Mouse (Mus musculus) heart, embryonic 10.5 days (tissue): Measurements from ENCODE around the gene Fbxw2. TPM values are rescaled to one million over a fixed set of nuclear protein-coding genes. Genes with fewer than 3 reads are reported as not detected.
"Not testable (repeated sequence)": the region's sequence is repeated elsewhere in the genome, so short reads cannot be mapped to it uniquely, and the experiment has no call there.

ENCODE experiments used
- DNase-seq: peaks from one replicate; pipeline ENCODE4 v3.0.0-alpha.2; 2017; ENCODE audit warnings: low spot score
- H3K27ac ChIP-seq: fragments of 300-500 bp; sonication (generic); 2 replicates; pipeline ENCODE4 v1.5.1; 2016; ENCODE audit warnings: mild to moderate bottlenecking
- H3K27me3 ChIP-seq: fragments of 300-500 bp; sonication (generic); 2 replicates; pipeline ENCODE4 v1.6.1; 2016; ENCODE audit warnings: mild to moderate bottlenecking; ENCODE audit not compliant: poor library complexity, insufficient read depth, severe bottlenecking
- H3K36me3 ChIP-seq: fragments of 300-500 bp; sonication (generic); 2 replicates; pipeline ENCODE4 v1.6.1; 2016; ENCODE audit warnings: mild to moderate bottlenecking, moderate library complexity
- H3K4me1 ChIP-seq: fragments of 300-500 bp; sonication (generic); 2 replicates; pipeline ENCODE4 v1.6.1; 2016; ENCODE audit warnings: mild to moderate bottlenecking
- H3K4me3 ChIP-seq: fragments of 300-500 bp; sonication (generic); 2 replicates; pipeline ENCODE4 v1.5.1; 2016; ENCODE audit warnings: mild to moderate bottlenecking, moderate library complexity
- H3K9me3 ChIP-seq: fragments of 300-500 bp; sonication (generic); 2 replicates; pipeline ENCODE4 v1.6.1; 2016; ENCODE audit warnings: mild to moderate bottlenecking, moderate library complexity
- WGBS: fragments of 180-500 bp; shearing (Covaris S2); methylation state at CpG from one replicate; pipeline ENCODE4 v1.1.7; 2016; 5-methylcytosine and 5-hydroxymethylcytosine counted together
- polyA plus RNA-seq: library from polyadenylated mRNA; unstranded; fragments of >200 nt; fragmentation: Nextera tagmentation; extraction: Ambion mirVana; gene quantifications from 2 replicates; pipeline ENCODE4 v1.2.1, GENCODE M21; 2016

The Fbxw2 gene
- polyA plus RNA-seq = 60.1 and 74.5 TPM in 2 replicates

GRCm38 (mm10) chr2:34825827-34826459, at the start of gene Fbxw2:
Fbxw2 (minus strand) TSS chr2:34826311.
- H3K4me3 ChIP-seq = peak within 1 kb of the TSS; percentile 81
- no peaks in the 10 kb centered on the region for H3K27me3 ChIP-seq
- peak within 1 kb of the TSS; percentile 92 for H3K27ac ChIP-seq
- H3K9me3 ChIP-seq = 0 out of 2 replicates have a peak, but pooled peaks cover 4% of the 10 kb centered on the region
- H3K4me1 ChIP-seq = peaks cover 11% of the 10 kb centered on the region
- under 1% methylated on average over 57 of the region's 57 CpGs for WGBS
- peak; percentile 96 for DNase-seq
- H3K36me3 ChIP-seq = peaks cover 14% of the 10 kb centered on the region

DNA sequence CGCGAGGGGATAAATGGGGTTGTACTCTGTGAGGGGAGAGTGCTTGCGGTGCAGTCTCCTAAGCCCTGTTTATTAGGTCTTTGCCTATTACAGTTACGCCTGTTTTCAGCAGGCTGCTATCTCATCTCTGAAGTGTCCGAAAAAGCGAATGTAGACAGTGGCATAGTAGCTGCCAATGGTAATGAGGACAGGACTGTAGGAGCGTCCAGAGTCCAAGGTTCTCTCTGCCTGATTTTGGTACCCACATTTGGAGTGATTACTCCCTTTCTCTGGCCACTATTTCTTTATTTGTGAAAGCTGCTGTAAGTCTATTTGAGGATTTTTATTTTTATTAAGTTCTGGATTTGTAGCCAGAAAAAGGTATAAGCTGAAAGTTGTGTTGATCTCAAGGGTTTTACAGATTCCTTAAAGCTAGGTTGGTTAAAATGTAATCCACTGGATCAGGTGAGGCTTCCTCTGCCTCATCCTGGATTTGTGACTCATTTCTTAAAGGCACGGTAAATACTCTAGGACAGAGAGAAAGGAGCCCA, 48.8 kb upstream of the Fbxw2 start, which contains the start of gene Psmd5:
TSS of gene Psmd5 (minus strand) at position 153 of the 530 bp plus-strand sequence.
- H3K4me3 ChIP-seq = peak within 1 kb of the TSS; percentile 54
- no peaks in the 10 kb centered on the region for H3K9me3 ChIP-seq
- no peaks in the 10 kb centered on the region for H3K36me3 ChIP-seq
- no peak for DNase-seq
- H3K4me1 ChIP-seq = peaks cover 14% of the 10 kb centered on the region; the same call in 1 of the 2 replicates
- peaks cover 31% of the 10 kb centered on the region; the same call in 1 of the 2 replicates for H3K27me3 ChIP-seq
- 9% methylated on average over 8 of the region's 8 CpGs for WGBS
- H3K27ac ChIP-seq = peak within 1 kb of the TSS; percentile 23; the same call in 1 of the 2 replicates

DNA sequence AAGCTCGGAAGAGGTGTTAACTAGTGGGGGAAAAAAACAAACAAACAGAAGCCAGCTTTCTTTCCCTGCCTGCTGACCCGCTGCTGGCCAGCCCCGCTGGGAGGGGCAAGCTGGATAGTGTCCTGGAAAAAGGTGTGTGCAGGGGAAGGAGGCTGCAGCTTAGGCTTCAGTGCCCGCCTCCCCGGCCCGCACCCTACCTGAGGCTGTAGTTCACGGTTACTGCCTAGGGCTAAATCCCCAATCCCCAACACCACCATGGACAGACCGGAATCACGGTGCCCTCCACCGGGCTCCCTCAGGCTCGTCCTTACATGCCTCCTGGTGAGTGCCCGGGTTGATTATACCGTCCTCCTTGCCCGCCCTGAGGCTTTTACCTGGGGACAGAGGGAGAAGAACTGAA, 48.2 kb upstream of the Fbxw2 start, which contains the start of gene Cutal:
TSS of gene Cutal (plus strand) at position 126 of the 400 bp plus-strand sequence.
- H3K27me3 ChIP-seq = peaks cover 31% of the 10 kb centered on the region; the same call in 1 of the 2 replicates
- WGBS = 1% methylated on average over 14 of the region's 14 CpGs
- no peak for DNase-seq

DNA sequence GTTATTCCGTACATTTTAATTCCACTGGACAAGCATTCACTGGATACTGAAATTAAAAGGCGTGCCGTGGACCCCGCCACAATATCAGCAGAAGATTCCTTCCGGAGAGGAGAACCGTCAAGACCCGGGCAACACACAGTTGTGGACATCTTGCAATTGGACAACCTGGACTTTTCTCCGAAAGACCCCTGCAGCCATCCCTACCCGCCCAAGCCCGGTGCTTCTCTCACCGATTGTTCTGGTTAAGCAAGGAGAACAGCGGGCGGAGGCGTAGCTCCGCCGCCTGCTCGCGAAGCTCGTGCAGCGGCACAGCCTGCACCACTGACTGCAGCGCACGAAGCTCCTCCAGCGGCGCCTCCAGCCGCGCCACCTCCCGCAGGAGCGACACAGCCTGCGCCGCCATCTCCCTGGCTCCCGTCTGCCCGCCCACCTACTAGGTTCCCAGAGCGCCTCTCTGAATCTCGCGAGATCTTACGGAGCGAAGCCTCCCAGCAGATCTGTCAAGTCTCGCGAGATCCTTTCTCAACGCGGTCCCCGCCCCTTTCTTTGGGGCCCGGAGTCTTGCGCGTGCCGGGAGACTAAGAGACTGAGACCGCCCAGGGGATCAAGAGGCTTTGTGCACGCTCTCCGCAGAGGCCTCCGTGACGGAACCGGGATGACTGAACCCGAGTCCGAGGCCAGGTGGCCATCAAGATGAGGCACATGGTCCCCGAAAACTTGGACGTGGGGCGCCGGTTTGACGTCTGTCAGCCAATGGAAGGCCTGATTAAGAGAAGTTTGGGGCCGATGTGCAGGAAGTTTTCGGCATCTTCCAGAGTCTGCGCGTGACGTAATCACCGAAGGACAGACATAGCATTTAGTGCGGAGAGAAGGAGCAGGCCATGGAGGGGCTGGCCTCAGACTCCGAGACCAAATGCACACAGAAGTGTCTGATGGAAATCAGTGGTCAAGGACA, 44.7 kb upstream of the Fbxw2 start:
- H3K27me3 ChIP-seq = peaks cover 16% of the 10 kb centered on the region; the same call in 1 of the 2 replicates
- no peaks in the 10 kb centered on the region for H3K9me3 ChIP-seq
- H3K27ac ChIP-seq = peak overlapping the region; percentile 91
- H3K36me3 ChIP-seq = peaks cover 5% of the 10 kb centered on the region; the same call in 1 of the 2 replicates
- H3K4me1 ChIP-seq = peaks cover 24% of the 10 kb centered on the region; the same call in 1 of the 2 replicates
- DNase-seq = peak; percentile 99
- peak overlapping the region; percentile 83 for H3K4me3 ChIP-seq
- WGBS = under 1% methylated on average over 67 of the region's 67 CpGs

More for the DNA sequence above, 48.2 kb upstream of the Fbxw2 start, which contains the start of gene Cutal:
- H3K27ac ChIP-seq = peak within 1 kb of the TSS; percentile 23; the same call in 1 of the 2 replicates
- peak within 1 kb of the TSS; percentile 54 for H3K4me3 ChIP-seq
- peaks cover 19% of the 10 kb centered on the region; the same call in 1 of the 2 replicates for H3K4me1 ChIP-seq
- H3K9me3 ChIP-seq = no peaks in the 10 kb centered on the region
- no peaks in the 10 kb centered on the region for H3K36me3 ChIP-seq

DNA sequence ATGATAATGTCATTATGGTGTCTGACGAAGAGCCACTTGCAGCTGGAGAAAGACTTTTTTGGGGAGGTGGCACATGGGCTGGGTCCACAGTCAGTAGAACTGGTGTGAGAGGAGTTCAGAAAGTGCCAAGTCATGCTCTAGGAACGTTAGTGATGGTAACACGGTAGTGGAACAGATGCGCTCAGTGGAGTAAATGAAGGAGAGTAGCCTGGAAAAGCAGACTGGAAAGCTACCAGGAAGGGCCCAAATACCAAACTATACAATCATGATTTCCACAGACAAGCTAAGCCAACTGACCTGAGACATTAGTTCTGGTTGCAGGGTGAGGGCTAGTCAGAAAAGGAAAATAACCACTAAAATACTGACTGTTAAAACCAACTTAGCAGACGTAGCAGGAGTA, 43.6 kb upstream of the Fbxw2 start:
- peak; percentile 79 for DNase-seq
- Histone ChIP-seq H3K27ac (0 out of 2 replicates have a peak overlapping the region, but pooled peaks have one; percentile 16), H3K4me1 (peaks cover 23% of the 10 kb centered on the region; the same call in 1 of the 2 replicates), H3K9me3 (no peaks in the 10 kb centered on the region), H3K4me3 (peak overlapping the region; percentile 83), H3K36me3 (peaks cover 16% of the 10 kb centered on the region), H3K27me3 (peaks cover 15% of the 10 kb centered on the region; the same call in 1 of the 2 replicates)
- 43% methylated on average over 5 of the region's 5 CpGs for WGBS

GRCm38 (mm10) chr2:34857728-34858127, 31.6 kb upstream of the Fbxw2 start:
- Histone ChIP-seq H3K4me3 (no peak overlapping the region), H3K4me1 (no peaks in the 10 kb centered on the region), H3K9me3 (no peaks in the 10 kb centered on the region), H3K36me3 (peaks cover 91% of the 10 kb centered on the region), H3K27me3 (no peaks in the 10 kb centered on the region), H3K27ac (no peak overlapping the region)
- DNase-seq = no peak
- 82% methylated on average over 8 of the region's 8 CpGs for WGBS

- Histone ChIP-seq H3K4me3 (no peak overlapping the region), H3K9me3 (no peaks in the 10 kb centered on the region), H3K4me1 (no peaks in the 10 kb centered on the region), H3K36me3 (peaks cover 98% of the 10 kb centered on the region), H3K27ac (no peak overlapping the region), H3K27me3 (no peaks in the 10 kb centered on the region)
- DNase-seq = no peak
- 89% methylated on average over 4 of the region's 4 CpGs for WGBS
Observed at GRCm38 (mm10) chr2:34855265-34855664, 29.2 kb upstream of the Fbxw2 start.

GRCm38 (mm10) chr2:34847702-34848101, 21.6 kb upstream of the Fbxw2 start:
- Histone ChIP-seq H3K9me3 (no peaks in the 10 kb centered on the region), H3K4me3 (no peak overlapping the region), H3K27ac (no peak overlapping the region), H3K36me3 (peaks cover 44% of the 10 kb centered on the region), H3K4me1 (no peaks in the 10 kb centered on the region), H3K27me3 (no peaks in the 10 kb centered on the region)
- WGBS = 92% methylated on average over 1 of the region's 1 CpGs
- DNase-seq = no peak

- Histone ChIP-seq H3K4me1 (no peaks in the 10 kb centered on the region), H3K27me3 (no peaks in the 10 kb centered on the region), H3K9me3 (no peaks in the 10 kb centered on the region), H3K27ac (no peak overlapping the region), H3K4me3 (no peak overlapping the region), H3K36me3 (0 out of 2 replicates have a peak, but pooled peaks cover 4% of the 10 kb centered on the region)
- 81% methylated on average over 11 of the region's 11 CpGs for WGBS
- no peak for DNase-seq
Observed at GRCm38 (mm10) chr2:34843211-34843939, 17.3 kb upstream of the Fbxw2 start.

DNA sequence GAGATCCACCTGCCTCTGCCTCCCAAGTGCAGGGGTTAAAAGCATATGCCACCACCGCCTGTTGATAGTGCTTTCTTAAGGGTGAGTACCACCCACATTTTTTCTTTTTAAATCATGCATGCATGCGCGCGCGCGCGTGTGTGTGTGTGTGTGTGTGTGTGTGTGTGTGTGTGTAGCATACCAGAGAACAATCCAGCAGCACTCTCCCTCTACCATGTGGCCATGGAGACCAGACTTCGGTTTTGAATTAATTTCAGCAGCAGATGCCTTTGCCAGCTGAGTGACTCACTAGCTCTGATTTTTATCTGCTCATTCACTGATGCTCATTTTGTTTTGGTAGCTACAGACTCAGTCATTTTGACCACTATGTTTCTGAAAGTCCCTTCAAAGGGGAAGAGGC, 15.6 kb upstream of the Fbxw2 start:
- Histone ChIP-seq H3K27me3 (no peaks in the 10 kb centered on the region), H3K4me3 (no peak overlapping the region), H3K27ac (no peak overlapping the region; the same call in 1 of the 2 replicates), H3K9me3 (no peaks in the 10 kb centered on the region), H3K36me3 (no peaks in the 10 kb centered on the region), H3K4me1 (no peaks in the 10 kb centered on the region)
- WGBS = 91% methylated on average over 8 of the region's 8 CpGs
- no peak for DNase-seq

- not testable (repeated sequence) for H3K4me3 ChIP-seq, H3K9me3 ChIP-seq, H3K4me1 ChIP-seq, H3K36me3 ChIP-seq, H3K27me3 ChIP-seq, H3K27ac ChIP-seq, DNase-seq
- WGBS = 78% methylated on average over 5 of the region's 5 CpGs
Observed at GRCm38 (mm10) chr2:34840143-34840542, 14.0 kb upstream of the Fbxw2 start.

DNA sequence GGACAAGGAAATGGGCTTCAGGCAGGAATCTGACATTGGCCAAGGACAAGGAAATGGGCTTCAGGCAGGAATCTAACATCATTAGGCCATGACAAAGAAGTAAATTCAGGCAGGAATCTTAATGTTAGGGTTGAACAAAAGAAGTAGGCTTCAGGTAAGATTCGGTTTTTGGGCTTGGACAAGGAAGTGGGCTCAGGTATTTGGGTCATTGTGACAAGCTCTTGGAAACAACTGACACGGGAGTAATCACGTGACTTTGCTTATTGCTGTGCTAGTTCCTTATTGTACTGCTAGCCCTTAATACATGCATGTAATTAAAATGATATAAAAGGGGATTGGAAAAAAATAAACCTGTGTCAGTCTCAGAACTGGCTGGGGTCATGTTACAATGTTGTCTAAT, 9.6 kb upstream of the Fbxw2 start:
- Histone ChIP-seq H3K27me3 (no peaks in the 10 kb centered on the region), H3K27ac (no peak overlapping the region), H3K36me3 (no peaks in the 10 kb centered on the region), H3K4me1 (no peaks in the 10 kb centered on the region), H3K4me3 (no peak overlapping the region), H3K9me3 (no peaks in the 10 kb centered on the region)
- WGBS = 75% methylated on average over 3 of the region's 3 CpGs
- DNase-seq = no peak
